Comparison of ENCODE assay signal across 8 mouse cellular contexts in the genomic region with DNA sequence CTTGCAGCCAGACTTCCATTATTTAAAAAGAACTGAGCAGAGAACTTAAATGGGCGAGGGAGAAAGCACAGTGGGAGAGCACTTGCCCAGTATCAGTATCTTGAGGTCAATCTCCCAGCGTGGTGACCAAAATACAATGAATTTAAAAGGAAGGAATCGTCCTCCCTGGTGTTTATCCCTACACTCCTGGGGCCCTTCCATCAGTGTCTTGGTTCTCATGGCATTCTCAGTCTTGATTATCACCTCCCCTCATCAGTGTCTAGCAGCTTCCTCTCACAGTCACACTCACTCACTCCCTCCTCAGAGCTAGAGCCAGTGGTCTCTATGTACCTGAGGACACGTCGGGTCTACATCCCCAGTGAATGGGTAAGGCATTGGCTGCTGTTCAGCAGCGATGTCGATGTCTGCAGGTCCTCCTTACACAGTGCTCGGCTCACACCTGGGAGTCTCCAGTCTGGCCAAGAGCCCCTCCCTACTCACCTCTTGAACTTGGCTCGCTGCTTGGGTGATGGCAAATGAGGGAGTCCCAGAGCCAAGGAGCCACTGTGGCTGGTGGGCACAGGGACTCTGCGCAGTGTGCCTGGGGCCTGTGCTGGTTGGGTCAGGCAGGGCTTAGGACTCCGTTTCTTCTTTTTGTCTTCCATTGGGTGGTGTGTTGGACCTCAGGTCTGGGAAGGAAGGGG. TPM values are rescaled to one million over a fixed set of nuclear protein-coding genes. Genes with fewer than 3 reads are reported as not detected.
DNase-seq lines count a peak whose midpoint lies in the region; ATAC-seq and TF ChIP-seq lines count a peak whose summit lies in the region.

No protein-coding gene starts in this region.

- peaks cover 44% of the 10 kb centered on the region for H3K36me3 ChIP-seq in megakaryocyte, embryonic 14.5 days (replicated peaks; ENCODE audit: low read length)
- H3K36me3 ChIP-seq in limb, embryonic 12.5 days: peaks cover 26% of the 10 kb centered on the region
- H3K36me3 ChIP-seq in stomach, embryonic 15.5 days: 0 out of 2 replicates have a peak, but pooled peaks cover 3% of the 10 kb centered on the region

- DNase-seq in cerebellum, adult 2 months: peak in 1 of 2 experiments; percentile 71
- DNase-seq in cerebellum, adult 11 months: no peak
- no peak for DNase-seq in frontal cortex, adult 2 months (ENCODE audit: extremely low spot score in 1 of 2, low spot score in 1 of 2)
- no peak for DNase-seq in left cerebral cortex, postnatal 10 days (ENCODE audit: extremely low spot score in 1 of 2, low spot score in 2 of 2)

- no peaks in the 10 kb centered on the region for H3K9me3 ChIP-seq in megakaryocyte, embryonic 14.5 days
- H3K9me3 ChIP-seq in limb, embryonic 12.5 days: no peaks in the 10 kb centered on the region
- no peaks in the 10 kb centered on the region for H3K9me3 ChIP-seq in stomach, embryonic 15.5 days

- H3K4me1 ChIP-seq in cerebellum, adult 2 months (ENCODE audit: control insufficient read depth, insufficient read depth, low read length): peaks cover 18% of the 10 kb centered on the region
- H3K4me1 ChIP-seq in megakaryocyte, embryonic 14.5 days: peaks cover 78% of the 10 kb centered on the region
- peaks cover 40% of the 10 kb centered on the region for H3K4me1 ChIP-seq in limb, embryonic 12.5 days (replicated peaks)
- H3K4me1 ChIP-seq in stomach, embryonic 15.5 days: peaks cover 36% of the 10 kb centered on the region

- 8% methylated on average over 11 of the region's 11 CpGs for WGBS in cerebellum, adult 2 months
- 80% methylated on average over 11 of the region's 11 CpGs for WGBS in limb, embryonic 12.5 days
- 72% methylated on average over 11 of the region's 11 CpGs for WGBS in stomach, embryonic 15.5 days

- H3K27me3 ChIP-seq in cerebellum, adult 2 months (ENCODE audit: control insufficient read depth, insufficient read depth, low read length): no peaks in the 10 kb centered on the region
- H3K27me3 ChIP-seq in megakaryocyte, embryonic 14.5 days (replicated peaks): no peaks in the 10 kb centered on the region
- H3K27me3 ChIP-seq in limb, embryonic 12.5 days: no peaks in the 10 kb centered on the region
- H3K27me3 ChIP-seq in stomach, embryonic 15.5 days (replicated peaks): no peaks in the 10 kb centered on the region

- peak overlapping the region; percentile 70 for H3K4me2 ChIP-seq in limb, embryonic 12.5 days
- H3K4me2 ChIP-seq in stomach, embryonic 15.5 days: no peak overlapping the region; the same call in 1 of the 2 replicates

- intact Hi-C loops in left cerebral cortex, postnatal 10 days (cut with DNase I): no loop called here

- no peak for ATAC-seq in megakaryocyte, adult 5-6 weeks (ENCODE audit: poor library complexity, severe bottlenecking)
- no peak for ATAC-seq in limb, embryonic 12.5 days (ENCODE audit: insufficient number of reproducible peaks, insufficient read depth, low FRiP score, low TSS enrichment, low read depth)
- no peak for ATAC-seq in stomach, embryonic 15.5 days (ENCODE audit: insufficient read depth, low FRiP score, low read depth)

- peak overlapping the region; percentile 73; the same call in 1 of the 2 replicates for H3K9ac ChIP-seq in limb, embryonic 12.5 days (replicated peaks)
- H3K9ac ChIP-seq in stomach, embryonic 15.5 days: no peak overlapping the region

- TF ChIP-seq POLR2A in cerebellum, adult 2 months (IDR thresholded peaks at IDR 0.05; ENCODE audit: borderline replicate concordance, insufficient read depth, low read length): 0 out of 2 replicates have a peak, but pooled peaks have one; percentile 12

- peak overlapping the region; percentile 98 for H3K4me3 ChIP-seq in cerebellum, adult 2 months (replicated peaks; ENCODE audit: insufficient read depth, low read depth, low read length)
- peak overlapping the region; percentile 93 for H3K4me3 ChIP-seq in megakaryocyte, embryonic 14.5 days (replicated peaks)
- peak overlapping the region; percentile 63 for H3K4me3 ChIP-seq in limb, embryonic 12.5 days (replicated peaks)
- H3K4me3 ChIP-seq in stomach, embryonic 15.5 days (replicated peaks): peak overlapping the region; percentile 66; the same call in 1 of the 2 replicates

- H3K27ac ChIP-seq in cerebellum, adult 2 months (ENCODE audit: insufficient read depth, low read length): peak overlapping the region; percentile 90
- no peak overlapping the region for H3K27ac ChIP-seq in limb, embryonic 12.5 days
- H3K27ac ChIP-seq in stomach, embryonic 15.5 days: no peak overlapping the region

- no peak for TF ChIP-seq CTCF in cerebellum, adult 2 months (IDR thresholded peaks at IDR 0.05; ENCODE audit: borderline replicate concordance, insufficient read depth, low read depth, low read length)

RNA-seq across cellular contexts. Expression of a gene that starts 1.5 kb away (rescaled TPM):
- 184 and 201 TPM in 2 replicates for polyA plus RNA-seq in cerebellum, adult 2 months (2012; rRNA removed)
- 32.9 and 39.7 TPM in 2 replicates for polyA plus RNA-seq in megakaryocyte, embryonic 14.5 days (2012; ENCODE audit: insufficient read depth, low replicate concordance)
- 49.7 and 68.6 TPM in 2 replicates for total RNA-seq in megakaryocyte, adult 5-6 weeks (2015)
- total RNA-seq in megakaryocyte, adult 5-6 weeks (2017): 77.2 and 89.0 TPM in 2 replicates
- 52.0 and 53.6 TPM in 2 replicates for polyA plus RNA-seq in limb, embryonic 12.5 days (2016; fragmentation: Nextera tagmentation; extraction: Ambion mirVana)
- polyA plus RNA-seq in stomach, embryonic 15.5 days (2015; fragmentation: Nextera tagmentation; extraction: Ambion mirVana): 46.5 and 48.5 TPM in 2 replicates
- 105 and 107 TPM in 2 replicates for polyA plus RNA-seq in frontal cortex, adult 2 months (2012; rRNA removed)
- 100 to 1,000 TPM; 123 to 130 TPM for total RNA-seq in left cerebral cortex, postnatal 10 days (2021)

RNA-seq across cellular contexts. Expression of a gene that starts 3.4 kb away (rescaled TPM):
- polyA plus RNA-seq in cerebellum, adult 2 months (2012; rRNA removed): 37.1 and 40.6 TPM in 2 replicates
- polyA plus RNA-seq in megakaryocyte, embryonic 14.5 days (2012; ENCODE audit: insufficient read depth, low replicate concordance): 9.7 TPM in 1 of 2 replicates, not detected in the other
- total RNA-seq in megakaryocyte, adult 5-6 weeks (2015): 14.3 and 16.6 TPM in 2 replicates
- total RNA-seq in megakaryocyte, adult 5-6 weeks (2017): 6.4 and 7.4 TPM in 2 replicates
- 31.8 and 32.5 TPM in 2 replicates for polyA plus RNA-seq in limb, embryonic 12.5 days (2016; fragmentation: Nextera tagmentation; extraction: Ambion mirVana)
- 25.0 and 29.5 TPM in 2 replicates for polyA plus RNA-seq in stomach, embryonic 15.5 days (2015; fragmentation: Nextera tagmentation; extraction: Ambion mirVana)
- polyA plus RNA-seq in frontal cortex, adult 2 months (2012; rRNA removed): 32.0 and 34.9 TPM in 2 replicates
- 10 to 100 TPM; 29.3 to 31.5 TPM for total RNA-seq in left cerebral cortex, postnatal 10 days (2021)

RNA-seq across cellular contexts. Expression of a gene that starts 8.2 kb away (rescaled TPM):
- polyA plus RNA-seq in cerebellum, adult 2 months (2012; rRNA removed): 8.8 and 10.6 TPM in 2 replicates
- polyA plus RNA-seq in megakaryocyte, embryonic 14.5 days (2012; ENCODE audit: insufficient read depth, low replicate concordance): 0.46 TPM in 1 of 2 replicates, not detected in the other
- 1.0 and 3.5 TPM in 2 replicates for total RNA-seq in megakaryocyte, adult 5-6 weeks (2015)
- not detected in 2 replicates for total RNA-seq in megakaryocyte, adult 5-6 weeks (2017)
- 2.3 and 2.7 TPM in 2 replicates for polyA plus RNA-seq in limb, embryonic 12.5 days (2016; fragmentation: Nextera tagmentation; extraction: Ambion mirVana)
- 1.7 and 2.4 TPM in 2 replicates for polyA plus RNA-seq in stomach, embryonic 15.5 days (2015; fragmentation: Nextera tagmentation; extraction: Ambion mirVana)
- polyA plus RNA-seq in frontal cortex, adult 2 months (2012; rRNA removed): 11.6 and 13.7 TPM in 2 replicates
- total RNA-seq in left cerebral cortex, postnatal 10 days (2021): 1 to 10 TPM; 3.0 to 3.2 TPM

RNA-seq across cellular contexts. Expression of a gene that starts 18.6 kb away (rescaled TPM):
- polyA plus RNA-seq in cerebellum, adult 2 months (2012; rRNA removed): 40.0 and 40.6 TPM in 2 replicates
- 17.9 and 24.0 TPM in 2 replicates for polyA plus RNA-seq in megakaryocyte, embryonic 14.5 days (2012; ENCODE audit: insufficient read depth, low replicate concordance)
- total RNA-seq in megakaryocyte, adult 5-6 weeks (2015): 14.6 and 16.3 TPM in 2 replicates
- total RNA-seq in megakaryocyte, adult 5-6 weeks (2017): 55.8 and 68.1 TPM in 2 replicates
- polyA plus RNA-seq in limb, embryonic 12.5 days (2016; fragmentation: Nextera tagmentation; extraction: Ambion mirVana): 106 and 109 TPM in 2 replicates
- polyA plus RNA-seq in stomach, embryonic 15.5 days (2015; fragmentation: Nextera tagmentation; extraction: Ambion mirVana): 63.0 and 66.1 TPM in 2 replicates
- 31.9 and 36.2 TPM in 2 replicates for polyA plus RNA-seq in frontal cortex, adult 2 months (2012; rRNA removed)
- total RNA-seq in left cerebral cortex, postnatal 10 days (2021): 10 to 100 TPM; 33.7 to 39.4 TPM

RNA-seq across cellular contexts. Expression of a gene that starts 21.8 kb away (rescaled TPM):
- polyA plus RNA-seq in cerebellum, adult 2 months (2012; rRNA removed): 143 and 144 TPM in 2 replicates
- 305 and 342 TPM in 2 replicates for polyA plus RNA-seq in megakaryocyte, embryonic 14.5 days (2012; ENCODE audit: insufficient read depth, low replicate concordance)
- 104 and 120 TPM in 2 replicates for total RNA-seq in megakaryocyte, adult 5-6 weeks (2015)
- total RNA-seq in megakaryocyte, adult 5-6 weeks (2017): 126 and 128 TPM in 2 replicates
- 187 and 190 TPM in 2 replicates for polyA plus RNA-seq in limb, embryonic 12.5 days (2016; fragmentation: Nextera tagmentation; extraction: Ambion mirVana)
- polyA plus RNA-seq in stomach, embryonic 15.5 days (2015; fragmentation: Nextera tagmentation; extraction: Ambion mirVana): 194 and 200 TPM in 2 replicates
- polyA plus RNA-seq in frontal cortex, adult 2 months (2012; rRNA removed): 139 and 143 TPM in 2 replicates
- total RNA-seq in left cerebral cortex, postnatal 10 days (2021): 100 to 1,000 TPM; 110 TPM
